Mouse (Mus musculus): Measurements from ENCODE around the gene Gm11168.
"Not testable (repeated sequence)": the region's sequence is repeated elsewhere in the genome, so short reads cannot be mapped to it uniquely, and the experiment has no call there.

Gene Gm11168

GRCm38 (mm10) chr9:3002794-3003396 is at the start of gene Gm11168:
Gene Gm11168, plus strand, starts transcription at chr9:3003346.
- not testable (repeated sequence) for DNase-seq

GRCm38 (mm10) chr9:3000445-3000972 is 2.6 kb upstream of the Gm11168 start, which contains the start of gene Gm10722:
Gene Gm10722, plus strand, starts transcription at chr9:3000922.
- DNase-seq: peak; percentile 6

DNA sequence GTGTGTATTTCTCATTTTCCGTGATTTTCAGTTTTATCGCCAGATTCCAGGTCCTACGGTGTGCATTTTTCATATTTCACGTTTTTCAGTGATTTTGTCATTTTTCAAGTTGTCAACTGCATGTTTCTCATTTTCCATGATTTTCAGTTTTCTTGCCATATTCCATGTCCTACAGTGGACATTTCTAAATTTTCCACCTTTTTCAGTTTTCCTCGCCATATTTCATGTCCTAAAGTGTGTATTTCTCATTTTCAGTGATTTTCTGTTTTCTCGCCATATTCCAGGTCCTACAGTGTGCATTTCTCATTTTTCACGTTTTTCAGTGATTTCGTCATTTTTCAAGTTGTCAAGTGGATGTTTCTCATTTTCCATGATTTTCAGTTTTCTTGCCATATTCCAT is 2.1 kb upstream of the Gm11168 start:
- DNase-seq: peak; percentile 4

DNA sequence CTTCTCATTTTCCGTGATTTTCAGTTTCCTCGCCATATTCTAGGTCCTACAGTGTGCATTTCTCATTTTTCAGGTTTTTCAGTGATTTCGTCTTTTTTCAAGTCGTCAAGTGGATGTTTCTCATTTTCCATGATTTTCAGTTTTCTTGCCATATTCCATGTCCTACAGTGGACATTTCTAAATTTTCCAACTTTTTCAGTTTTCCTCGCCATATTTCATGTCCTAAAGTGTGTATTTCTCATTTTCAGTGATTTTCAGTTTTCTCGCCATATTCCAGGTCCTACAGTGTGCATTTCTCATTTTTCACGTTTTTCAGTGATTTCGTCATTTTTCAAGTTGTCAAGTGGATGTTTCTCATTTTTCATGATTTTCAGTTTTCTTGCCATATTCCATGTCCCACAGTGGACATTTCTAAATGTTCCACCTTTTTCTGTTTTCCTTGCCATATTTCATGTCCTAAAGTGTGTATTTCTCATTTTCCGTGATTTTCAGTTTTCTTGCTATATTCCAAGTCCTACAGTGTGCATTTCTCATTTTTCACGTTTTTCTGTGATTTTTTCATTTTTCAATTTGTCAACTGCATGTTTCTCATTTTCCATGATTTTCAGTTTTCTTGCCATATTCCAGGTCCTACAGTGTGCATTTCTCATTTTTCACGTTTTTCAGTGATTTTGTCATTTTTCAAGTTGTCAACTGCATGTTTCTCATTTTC is 1.0 kb upstream of the Gm11168 start:
- peak; percentile 81 for DNase-seq

- not testable (repeated sequence) for DNase-seq
These were observed 3.0 kb downstream of the Gm11168 start for GRCm38 (mm10) chr9:3006179-3006578.

GRCm38 (mm10) chr9:3006636-3007035 is 3.5 kb downstream of the Gm11168 start:
- DNase-seq: peak; percentile 89

GRCm38 (mm10) chr9:3007272-3007671 is 4.1 kb downstream of the Gm11168 start:
- not testable (repeated sequence) for DNase-seq

DNA sequence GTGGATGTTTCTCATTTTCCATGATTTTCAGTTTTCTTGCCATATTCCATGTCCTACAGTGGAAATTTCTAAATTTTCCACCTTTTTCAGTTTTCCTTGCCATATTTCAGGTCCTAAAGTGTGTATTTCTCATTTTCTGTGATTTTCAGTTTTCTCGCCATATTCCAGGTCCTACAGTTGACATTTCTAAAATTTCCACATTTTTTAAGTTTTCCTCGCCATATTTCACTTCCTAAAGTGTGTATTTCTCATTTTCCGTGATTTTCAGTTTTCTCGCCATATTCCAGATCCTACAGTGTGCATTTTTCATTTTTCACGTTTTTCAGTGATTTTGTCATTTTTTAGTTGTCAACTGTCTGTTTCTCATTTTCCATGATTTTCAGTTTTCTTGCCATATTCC is 6.2 kb downstream of the Gm11168 start:
- DNase-seq: not testable (repeated sequence)

DNA sequence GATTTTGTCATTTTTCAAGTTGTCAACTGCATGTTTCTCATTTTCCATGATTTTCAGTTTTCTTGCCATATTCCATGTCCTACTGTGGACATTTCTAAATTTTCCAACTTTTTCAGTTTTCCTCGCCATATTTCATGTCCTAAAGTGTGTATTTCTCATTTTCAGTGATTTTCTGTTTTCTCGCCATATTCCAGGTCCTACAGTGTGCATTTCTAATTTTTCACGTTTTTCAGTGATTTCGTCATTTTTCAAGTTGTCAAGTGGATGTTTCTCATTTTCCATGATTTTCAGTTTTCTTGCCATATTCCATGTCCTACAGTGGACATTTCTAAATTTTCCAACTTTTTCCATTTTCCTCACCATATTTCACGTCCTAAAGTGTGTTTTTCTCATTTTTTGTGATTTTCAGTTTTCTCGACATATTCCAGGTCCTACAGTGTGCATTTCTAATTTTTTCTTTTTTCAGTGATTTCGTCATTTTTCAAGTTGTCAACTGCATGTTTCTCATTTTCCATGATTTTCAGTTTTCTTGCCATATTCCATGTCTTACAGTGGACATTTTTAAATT is 9.0 kb downstream of the Gm11168 start:
- DNase-seq: not testable (repeated sequence)

DNA sequence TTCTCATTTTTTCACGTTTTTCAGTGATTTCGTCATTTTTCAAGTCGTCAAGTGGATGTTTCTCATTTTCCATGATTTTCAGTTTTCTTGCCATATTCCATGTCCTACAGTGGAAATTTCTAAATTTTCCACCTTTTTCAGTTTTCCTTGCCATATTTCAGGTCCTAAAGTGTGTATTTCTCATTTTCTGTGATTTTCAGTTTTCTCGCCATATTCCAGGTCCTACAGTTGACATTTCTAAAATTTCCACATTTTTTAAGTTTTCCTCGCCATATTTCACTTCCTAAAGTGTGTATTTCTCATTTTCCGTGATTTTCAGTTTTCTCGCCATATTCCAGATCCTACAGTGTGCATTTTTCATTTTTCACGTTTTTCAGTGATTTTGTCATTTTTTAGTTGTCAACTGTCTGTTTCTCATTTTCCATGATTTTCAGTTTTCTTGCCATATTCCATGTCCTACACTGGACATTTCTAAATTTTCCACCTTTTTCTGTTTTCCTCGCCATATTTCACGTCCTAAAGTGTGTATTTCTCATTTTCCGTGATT is 9.7 kb downstream of the Gm11168 start, which contains the start of gene Gm10721:
TSS of gene Gm10721 (plus strand) at position 408 of the 547 bp plus-strand sequence.
- DNase-seq: not testable (repeated sequence)

DNA sequence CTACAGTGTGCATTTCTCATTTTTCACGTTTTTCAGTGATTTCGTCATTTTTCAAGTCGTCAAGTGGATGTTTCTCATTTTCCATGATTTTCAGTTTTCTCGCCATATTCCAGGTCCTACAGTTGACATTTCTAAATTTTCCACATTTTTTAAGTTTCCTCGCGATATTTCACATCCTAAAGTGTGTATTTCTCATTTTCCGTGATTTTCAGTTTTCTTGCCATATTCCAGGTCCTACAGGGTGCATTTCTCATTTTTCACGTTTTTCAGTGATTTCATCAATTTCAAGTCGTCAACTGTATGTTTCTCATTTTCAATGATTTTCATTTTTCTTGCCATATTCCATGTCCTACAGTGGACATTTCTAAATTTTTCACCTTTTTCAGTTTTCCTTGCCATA is 12.2 kb downstream of the Gm11168 start, which contains the start of gene Gm10720:
TSS of gene Gm10720 (plus strand) at position 301 of the 400 bp plus-strand sequence.
- DNase-seq: not testable (repeated sequence)

- not testable (repeated sequence) for DNase-seq
These were observed 12.8 kb downstream of the Gm11168 start for GRCm38 (mm10) chr9:3015896-3016295.

GRCm38 (mm10) chr9:3017108-3017507 is 14.0 kb downstream of the Gm11168 start, which contains the start of gene Gm10719:
Gene Gm10719, plus strand, starts transcription at chr9:3017408.
- not testable (repeated sequence) for DNase-seq

- DNase-seq: peak; percentile 18
These were observed 15.8 kb downstream of the Gm11168 start for GRCm38 (mm10) chr9:3018944-3019343.

DNA sequence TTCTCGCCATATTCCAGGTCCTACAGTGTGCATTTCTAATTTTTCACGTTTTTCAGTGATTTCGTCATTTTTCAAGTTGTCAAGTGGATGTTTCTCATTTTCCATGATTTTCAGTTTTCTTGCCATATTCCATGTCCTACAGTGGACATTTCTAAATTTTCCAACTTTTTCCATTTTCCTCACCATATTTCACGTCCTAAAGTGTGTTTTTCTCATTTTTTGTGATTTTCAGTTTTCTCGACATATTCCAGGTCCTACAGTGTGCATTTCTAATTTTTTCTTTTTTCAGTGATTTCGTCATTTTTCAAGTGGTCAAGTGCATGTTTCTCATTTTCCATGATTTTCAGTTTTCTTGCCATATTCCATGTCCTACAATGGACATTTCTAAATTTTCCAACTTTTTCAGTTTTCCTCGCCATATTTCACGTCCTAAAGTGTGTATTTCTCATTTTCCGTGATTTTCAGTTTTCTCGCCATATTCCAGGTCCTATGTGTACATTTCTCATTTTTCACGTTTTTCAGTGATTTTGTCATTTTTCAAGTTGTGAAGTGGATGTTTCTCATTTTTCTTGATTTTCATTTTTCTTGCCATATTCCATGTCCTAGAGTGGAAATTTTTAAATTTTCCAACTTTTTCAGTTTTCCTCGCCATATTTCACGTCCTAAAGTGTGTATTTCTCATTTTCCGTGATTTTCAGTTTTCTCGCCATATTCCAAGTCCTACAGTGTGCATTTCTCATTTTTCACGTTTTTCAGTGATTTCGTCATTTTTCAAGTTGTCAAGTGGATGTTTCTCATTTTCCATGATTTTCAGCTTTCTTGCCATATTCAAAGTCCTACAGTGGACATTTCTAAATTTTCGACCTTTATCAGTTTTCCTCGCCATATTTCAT is 16.9 kb downstream of the Gm11168 start:
- DNase-seq: peak; percentile 9

- DNase-seq: peak; percentile 32
These were observed 19.3 kb downstream of the Gm11168 start for GRCm38 (mm10) chr9:3022316-3023008.

DNA sequence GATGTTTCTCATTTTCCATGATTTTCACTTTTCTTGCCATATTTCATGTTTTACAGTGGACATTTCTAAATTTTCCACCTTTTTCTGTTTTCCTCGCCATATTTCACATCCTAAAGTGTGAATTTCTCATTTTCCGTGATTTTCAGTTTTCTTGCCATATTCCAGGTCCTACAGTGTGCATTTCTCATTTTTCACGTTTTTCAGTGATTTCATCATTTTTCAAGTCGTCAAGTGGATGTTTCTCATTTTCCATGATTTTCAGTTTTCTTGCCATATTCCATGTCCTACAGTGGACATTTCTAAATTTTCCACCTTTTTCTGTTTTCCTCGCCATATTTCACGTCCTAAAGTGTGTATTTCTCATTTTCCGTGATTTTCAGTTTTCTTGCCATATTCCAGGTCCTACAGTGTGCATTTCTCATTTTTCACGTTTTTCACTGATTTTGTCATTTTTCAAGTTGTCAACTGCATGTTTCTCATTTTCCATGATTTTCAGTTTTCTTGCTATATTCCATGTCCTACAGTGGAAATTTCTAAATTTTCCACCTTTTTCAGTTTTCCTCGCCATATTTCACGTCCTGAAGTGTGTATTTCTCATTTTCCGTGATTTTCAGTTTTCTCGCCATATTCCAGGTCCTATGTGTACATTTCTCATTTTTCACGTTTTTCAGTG is 20.3 kb downstream of the Gm11168 start, which contains the start of gene Gm10718:
TSS of gene Gm10718 (plus strand) at position 236 of the 673 bp plus-strand sequence.
- DNase-seq: peak; percentile 11

GRCm38 (mm10) chr9:3023985-3024648 is 21.0 kb downstream of the Gm11168 start:
- peak; percentile 89 for DNase-seq

DNA sequence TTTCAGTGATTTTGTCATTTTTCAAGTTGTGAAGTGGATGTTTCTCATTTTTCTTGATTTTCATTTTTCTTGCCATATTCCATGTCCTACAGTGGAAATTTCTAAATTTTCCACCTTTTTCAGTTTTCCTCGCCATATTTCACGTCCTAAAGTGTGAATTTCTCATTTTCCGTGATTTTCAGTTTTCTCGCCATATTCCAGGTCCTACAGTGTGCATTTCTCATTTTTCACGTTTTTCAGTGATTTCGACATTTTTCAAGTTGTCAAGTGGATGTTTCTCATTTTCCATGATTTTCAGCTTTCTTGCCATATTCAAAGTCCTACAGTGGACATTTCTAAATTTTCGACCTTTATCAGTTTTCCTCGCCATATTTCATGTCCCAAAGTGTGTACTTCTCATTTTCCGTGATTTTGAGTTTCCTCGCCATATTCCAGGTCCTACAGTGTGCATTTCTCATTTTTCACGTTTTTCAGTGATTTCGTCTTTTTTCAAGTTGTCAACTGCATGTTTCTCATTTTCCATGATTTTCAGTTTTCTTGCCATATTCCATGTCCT is 21.8 kb downstream of the Gm11168 start, which contains the start of gene Gm10717:
TSS of gene Gm10717 (plus strand) at position 506 of the 556 bp plus-strand sequence.
- DNase-seq: peak; percentile 8

GRCm38 (mm10) chr9:3025653-3026052 is 22.5 kb downstream of the Gm11168 start:
- peak; percentile 32 for DNase-seq

Data from cerebellum, adult 11-12 months (tissue).